Mouse (Mus musculus) lung, adult 2 months (tissue): Measurements from ENCODE around the gene Lyst. TPM values are rescaled to one million over a fixed set of nuclear protein-coding genes. Genes with fewer than 3 reads are reported as not detected.

Experiments
- DNase-seq: peaks from one replicate; pipeline ENCODE4 v3.0.0; 2022
- H3K4me1 ChIP-seq: fragments of 200-500 bp; 2 replicates; pipeline ENCODE4 v1.6.1; 2011; ENCODE audit warnings: low read length; ENCODE audit not compliant: control insufficient read depth, insufficient read depth
- H3K4me3 ChIP-seq: fragments of 200-500 bp; replicated peaks from 2 replicates; pipeline ENCODE3; 2011; ENCODE audit warnings: low read depth, mild to moderate bottlenecking, control low read depth, low read length; ENCODE audit errors: extremely low read depth
- CTCF ChIP-seq: fragments of 200-500 bp; IDR thresholded peaks from 2 replicates; pipeline ENCODE4 v1.5.1; 2011; ENCODE audit warnings: mild to moderate bottlenecking, low read length, control low read depth; ENCODE audit not compliant: insufficient read depth
- POLR2A ChIP-seq: fragments of 200-500 bp; IDR thresholded peaks from 2 replicates; pipeline ENCODE4 v1.6.1; 2011; ENCODE audit warnings: low read depth, mild to moderate bottlenecking, control low read depth, low read length, borderline replicate concordance; ENCODE audit errors: extremely low read depth
- WGBS: fragments of 180-500 bp; shearing (Covaris S2); methylation state at CpG from one replicate; pipeline ENCODE4 v1.1.7; 2018; 5-methylcytosine and 5-hydroxymethylcytosine counted together
- polyA plus RNA-seq: library from polyadenylated mRNA; depleted of rRNA; stranded (reverse); fragments of >200 nt; gene quantifications from 2 replicates; pipeline ENCODE4 v1.2.3, GENCODE M21; 2012; rRNA removed

Lyst gene
- polyA plus RNA-seq, 1 experiment, result 7.2 TPM

- TF ChIP-seq CTCF (no peak), POLR2A (no peak)
- 73% methylated on average over 7 of the region's 7 CpGs for WGBS
Observed at GRCm38 (mm10) chr13:13820234-13821123, 230.3 kb downstream of the Lyst start.

GRCm38 (mm10) chr13:13824946-13825345 lies 234.7 kb downstream of the Lyst start:
- TF ChIP-seq CTCF, result no peak
- TF ChIP-seq POLR2A, result no peak
- Histone ChIP-seq H3K4me3 (no peak overlapping the region), H3K4me1 (no peaks in the 10 kb centered on the region)
- DNase-seq, result no peak
- WGBS, result 84% methylated on average over 7 of the region's 7 CpGs

More at GRCm38 (mm10) chr13:13820234-13821123, 230.3 kb downstream of the Lyst start:
- DNase-seq, result no peak
- H3K4me1 ChIP-seq, result no peaks in the 10 kb centered on the region
- H3K4me3 ChIP-seq, result no peak overlapping the region

- H3K4me3 ChIP-seq, result no peak overlapping the region
- no peaks in the 10 kb centered on the region for H3K4me1 ChIP-seq
- no peak for DNase-seq
- 74% methylated on average over 6 of the region's 6 CpGs for whole genome bisulfite sequencing
- no peak for TF ChIP-seq CTCF
- TF ChIP-seq POLR2A, result no peak
Observed at GRCm38 (mm10) chr13:13826533-13826932, 236.3 kb downstream of the Lyst start.

- Histone ChIP-seq H3K4me1 (no peaks in the 10 kb centered on the region), H3K4me3 (no peak overlapping the region)
- 10% methylated on average over 1 of the region's 1 CpGs for WGBS
- TF ChIP-seq POLR2A, result no peak
- TF ChIP-seq CTCF, result no peak
- no peak for DNase-seq
Observed at GRCm38 (mm10) chr13:13828125-13828524, 237.9 kb downstream of the Lyst start.

Other genes starting within 250 kb of the Lyst start
- 74.3 and 86.0 TPM in 2 replicates for gene Gpr137b, start 196.4 kb upstream of the Lyst start, polyA plus RNA-seq
- gene Nid1, start 152.8 kb upstream of the Lyst start, polyA plus RNA-seq, result 94.2 and 96.7 TPM in 2 replicates
- gene Gng4, start 193.7 kb downstream of the Lyst start, polyA plus RNA-seq, result 0.45 and 1.8 TPM in 2 replicates